Mouse (Mus musculus): Measurements from ENCODE around the gene Ddx47. TPM values are rescaled to one million over a fixed set of nuclear protein-coding genes. Genes with fewer than 3 reads are reported as not detected.

Ddx47 gene
- polyA plus RNA-seq, 1 experiment from 2014 or later: 134 TPM

- no peaks in the 10 kb centered on the region for H3K4me1 ChIP-seq (replicated peaks; ENCODE audit: control insufficient read depth, insufficient read depth, low read length)
- H3K27ac ChIP-seq (ENCODE audit: low read depth, low read length): no peak overlapping the region
- H3K9ac ChIP-seq (ENCODE audit: low read depth, low read length): no peak overlapping the region
- no peak overlapping the region for H3K4me3 ChIP-seq (ENCODE audit: low read depth, low read length)
- no peaks in the 10 kb centered on the region for H3K27me3 ChIP-seq (replicated peaks; ENCODE audit: control insufficient read depth, insufficient read depth, low read length)
- ATAC-seq (replicated peaks; ENCODE audit: low FRiP score): no peak
- H3K9me3 ChIP-seq (ENCODE audit: control insufficient read depth, low read length): no peaks in the 10 kb centered on the region
- WGBS: 85% methylated on average over 3 of the region's 3 CpGs
- no peak for DNase-seq (ENCODE audit: low spot score)
- no peak overlapping the region for H3K4me2 ChIP-seq
- H3K36me3 ChIP-seq (ENCODE audit: control insufficient read depth, insufficient read depth, low read length): peaks cover 62% of the 10 kb centered on the region
Observed at GRCm38 (mm10) chr6:135021633-135022032, 10.2 kb downstream of the Ddx47 start.

GRCm38 (mm10) chr6:135023379-135023778 is 12.0 kb downstream of the Ddx47 start:
- 91% methylated on average over 14 of the region's 14 CpGs for WGBS
- H3K36me3 ChIP-seq (ENCODE audit: control insufficient read depth, insufficient read depth, low read length): peaks cover 44% of the 10 kb centered on the region
- H3K9ac ChIP-seq (ENCODE audit: low read depth, low read length): no peak overlapping the region
- DNase-seq (ENCODE audit: low spot score) (no peak), ATAC-seq (replicated peaks; ENCODE audit: low FRiP score) (no peak)
- H3K4me1 ChIP-seq (replicated peaks; ENCODE audit: control insufficient read depth, insufficient read depth, low read length): no peaks in the 10 kb centered on the region
- no peak overlapping the region for H3K4me3 ChIP-seq (ENCODE audit: low read depth, low read length)
- no peaks in the 10 kb centered on the region for H3K9me3 ChIP-seq (ENCODE audit: control insufficient read depth, low read length)
- H3K27me3 ChIP-seq (replicated peaks; ENCODE audit: control insufficient read depth, insufficient read depth, low read length): no peaks in the 10 kb centered on the region
- no peak overlapping the region for H3K27ac ChIP-seq (ENCODE audit: low read depth, low read length)
- no peak overlapping the region for H3K4me2 ChIP-seq

GRCm38 (mm10) chr6:135024781-135025420 is 13.5 kb downstream of the Ddx47 start:
- H3K4me3 ChIP-seq (ENCODE audit: low read depth, low read length): no peak overlapping the region
- ATAC-seq (replicated peaks; ENCODE audit: low FRiP score) (no peak), DNase-seq (ENCODE audit: low spot score) (no peak)
- H3K4me2 ChIP-seq: no peak overlapping the region
- H3K9ac ChIP-seq (ENCODE audit: low read depth, low read length): no peak overlapping the region
- WGBS: 85% methylated on average over 1 of the region's 1 CpGs
- H3K9me3 ChIP-seq (ENCODE audit: control insufficient read depth, low read length): no peaks in the 10 kb centered on the region
- H3K36me3 ChIP-seq (ENCODE audit: control insufficient read depth, insufficient read depth, low read length): peaks cover 33% of the 10 kb centered on the region
- no peak overlapping the region for H3K27ac ChIP-seq (ENCODE audit: low read depth, low read length)
- H3K27me3 ChIP-seq (replicated peaks; ENCODE audit: control insufficient read depth, insufficient read depth, low read length): no peaks in the 10 kb centered on the region
- no peaks in the 10 kb centered on the region for H3K4me1 ChIP-seq (replicated peaks; ENCODE audit: control insufficient read depth, insufficient read depth, low read length)

GRCm38 (mm10) chr6:135026232-135026631 is 14.8 kb downstream of the Ddx47 start:
- H3K27me3 ChIP-seq (replicated peaks; ENCODE audit: control insufficient read depth, insufficient read depth, low read length): no peaks in the 10 kb centered on the region
- no peaks in the 10 kb centered on the region for H3K4me1 ChIP-seq (replicated peaks; ENCODE audit: control insufficient read depth, insufficient read depth, low read length)
- H3K4me3 ChIP-seq (ENCODE audit: low read depth, low read length): no peak overlapping the region
- H3K27ac ChIP-seq (ENCODE audit: low read depth, low read length): no peak overlapping the region
- ATAC-seq (replicated peaks; ENCODE audit: low FRiP score): peak; percentile 45; the same call in 1 of the 2 replicates
- no peak for DNase-seq (ENCODE audit: low spot score)
- no peak overlapping the region for H3K9ac ChIP-seq (ENCODE audit: low read depth, low read length)
- no peak overlapping the region for H3K4me2 ChIP-seq
- H3K36me3 ChIP-seq (ENCODE audit: control insufficient read depth, insufficient read depth, low read length): peaks cover 23% of the 10 kb centered on the region; the same call in 1 of the 2 replicates
- H3K9me3 ChIP-seq (ENCODE audit: control insufficient read depth, low read length): no peaks in the 10 kb centered on the region
- WGBS: 10% methylated on average over 3 of the region's 3 CpGs

- Histone ChIP-seq H3K27me3 (replicated peaks; ENCODE audit: control insufficient read depth, insufficient read depth, low read length) (no peaks in the 10 kb centered on the region), H3K4me1 (replicated peaks; ENCODE audit: control insufficient read depth, insufficient read depth, low read length) (no peaks in the 10 kb centered on the region), H3K27ac (ENCODE audit: low read depth, low read length) (no peak overlapping the region), H3K36me3 (ENCODE audit: control insufficient read depth, insufficient read depth, low read length) (peaks cover 18% of the 10 kb centered on the region; the same call in 1 of the 2 replicates), H3K4me2 (no peak overlapping the region), H3K4me3 (ENCODE audit: low read depth, low read length) (no peak overlapping the region), H3K9me3 (ENCODE audit: control insufficient read depth, low read length) (no peaks in the 10 kb centered on the region), H3K9ac (ENCODE audit: low read depth, low read length) (no peak overlapping the region)
- 74% methylated on average over 2 of the region's 2 CpGs for WGBS
- no peak for ATAC-seq (replicated peaks; ENCODE audit: low FRiP score)
- no peak for DNase-seq (ENCODE audit: low spot score)
Observed at GRCm38 (mm10) chr6:135026755-135027154, 15.3 kb downstream of the Ddx47 start.

GRCm38 (mm10) chr6:135029246-135029645 is 17.8 kb downstream of the Ddx47 start:
- no peaks in the 10 kb centered on the region for H3K4me1 ChIP-seq (replicated peaks; ENCODE audit: control insufficient read depth, insufficient read depth, low read length)
- no peak for DNase-seq (ENCODE audit: low spot score)
- peak; percentile 30; the same call in 1 of the 2 replicates for ATAC-seq (replicated peaks; ENCODE audit: low FRiP score)
- no peak overlapping the region for H3K9ac ChIP-seq (ENCODE audit: low read depth, low read length)
- 56% methylated on average over 4 of the region's 4 CpGs for WGBS
- H3K4me2 ChIP-seq: no peak overlapping the region
- peaks cover 3% of the 10 kb centered on the region; the same call in 1 of the 2 replicates for H3K36me3 ChIP-seq (ENCODE audit: control insufficient read depth, insufficient read depth, low read length)
- no peak overlapping the region for H3K4me3 ChIP-seq (ENCODE audit: low read depth, low read length)
- no peak overlapping the region for H3K27ac ChIP-seq (ENCODE audit: low read depth, low read length)
- no peaks in the 10 kb centered on the region for H3K9me3 ChIP-seq (ENCODE audit: control insufficient read depth, low read length)
- no peaks in the 10 kb centered on the region for H3K27me3 ChIP-seq (replicated peaks; ENCODE audit: control insufficient read depth, insufficient read depth, low read length)

GRCm38 (mm10) chr6:135038674-135039073 is 27.3 kb downstream of the Ddx47 start:
- no peak overlapping the region for H3K9ac ChIP-seq (ENCODE audit: low read depth, low read length)
- no peaks in the 10 kb centered on the region for H3K9me3 ChIP-seq (ENCODE audit: control insufficient read depth, low read length)
- no peaks in the 10 kb centered on the region; the same call in 1 of the 2 replicates for H3K4me1 ChIP-seq (replicated peaks; ENCODE audit: control insufficient read depth, insufficient read depth, low read length)
- WGBS: 76% methylated on average over 3 of the region's 3 CpGs
- ATAC-seq (replicated peaks; ENCODE audit: low FRiP score): no peak
- DNase-seq (ENCODE audit: low spot score): no peak
- H3K27me3 ChIP-seq (replicated peaks; ENCODE audit: control insufficient read depth, insufficient read depth, low read length): peaks cover 17% of the 10 kb centered on the region
- H3K27ac ChIP-seq (ENCODE audit: low read depth, low read length): no peak overlapping the region
- no peak overlapping the region for H3K4me3 ChIP-seq (ENCODE audit: low read depth, low read length)
- H3K36me3 ChIP-seq (ENCODE audit: control insufficient read depth, insufficient read depth, low read length): no peaks in the 10 kb centered on the region
- no peak overlapping the region for H3K4me2 ChIP-seq

- no peak for ATAC-seq (replicated peaks; ENCODE audit: low FRiP score)
- WGBS: 6% methylated on average over 21 of the region's 21 CpGs
- no peak for DNase-seq (ENCODE audit: low spot score)
- H3K9me3 ChIP-seq (ENCODE audit: control insufficient read depth, low read length): no peaks in the 10 kb centered on the region
- H3K36me3 ChIP-seq (ENCODE audit: control insufficient read depth, insufficient read depth, low read length): no peaks in the 10 kb centered on the region
- H3K27ac ChIP-seq (ENCODE audit: low read depth, low read length): no peak overlapping the region
- H3K27me3 ChIP-seq (replicated peaks; ENCODE audit: control insufficient read depth, insufficient read depth, low read length): peaks cover 17% of the 10 kb centered on the region
- H3K4me2 ChIP-seq: peak overlapping the region; percentile 34
- H3K9ac ChIP-seq (ENCODE audit: low read depth, low read length): no peak overlapping the region
- no peaks in the 10 kb centered on the region; the same call in 1 of the 2 replicates for H3K4me1 ChIP-seq (replicated peaks; ENCODE audit: control insufficient read depth, insufficient read depth, low read length)
- H3K4me3 ChIP-seq (ENCODE audit: low read depth, low read length): no peak overlapping the region
Observed at GRCm38 (mm10) chr6:135040275-135040871, 29.0 kb downstream of the Ddx47 start.

- Histone ChIP-seq H3K9ac (ENCODE audit: low read depth, low read length) (no peak overlapping the region), H3K27me3 (replicated peaks; ENCODE audit: control insufficient read depth, insufficient read depth, low read length) (peaks cover 17% of the 10 kb centered on the region), H3K4me2 (no peak overlapping the region), H3K36me3 (ENCODE audit: control insufficient read depth, insufficient read depth, low read length) (no peaks in the 10 kb centered on the region), H3K9me3 (ENCODE audit: control insufficient read depth, low read length) (no peaks in the 10 kb centered on the region), H3K4me1 (replicated peaks; ENCODE audit: control insufficient read depth, insufficient read depth, low read length) (no peaks in the 10 kb centered on the region; the same call in 1 of the 2 replicates), H3K27ac (ENCODE audit: low read depth, low read length) (no peak overlapping the region), H3K4me3 (ENCODE audit: low read depth, low read length) (no peak overlapping the region)
- DNase-seq (ENCODE audit: low spot score) (no peak), ATAC-seq (replicated peaks; ENCODE audit: low FRiP score) (no peak)
- WGBS: 73% methylated on average over 3 of the region's 3 CpGs
Observed at GRCm38 (mm10) chr6:135041930-135042329, 30.5 kb downstream of the Ddx47 start.

All from liver, embryonic 11.5 days (tissue).